Mouse (Mus musculus) heart, embryonic 14.5 days (tissue): ENCODE results near the gene Ptpn5. TPM values are rescaled to one million over a fixed set of nuclear protein-coding genes. Genes with fewer than 3 reads are reported as not detected.
A peak's percentile ranks its signal among the peaks of the same experiment; 100 is the strongest.

Experiments
- ATAC-seq: fragments of 200-750 bp; cut with Nextera tagmentation; 2 replicates; pipeline ENCODE4 v1.8.0; 2017; ENCODE audit warnings: low read depth, moderate TSS enrichment; ENCODE audit not compliant: insufficient number of reproducible peaks, insufficient read depth, low FRiP score
- H3K27ac ChIP-seq, 2 experiments: fragments of 200-500 bp in 1 of 2; fragments of 300-500 bp in 1 of 2; sonication (generic) in 1 of 2; replicated peaks in 1 of 2; 2 replicates each; pipeline ENCODE4 v1.5.1; 2012 to 2014; ENCODE audit warnings: low read depth in 2 of 2, low read length in 2 of 2, control low read depth in 1 of 2, mild to moderate bottlenecking in 1 of 2, mixed read lengths in 1 of 2; ENCODE audit not compliant: control insufficient read depth in 1 of 2, insufficient read depth in 1 of 2
- H3K27me3 ChIP-seq: fragments of 300-500 bp; sonication (generic); 2 replicates; pipeline ENCODE4 v1.6.1; 2014; ENCODE audit warnings: mild to moderate bottlenecking, low read length, control low read depth; ENCODE audit not compliant: control insufficient read depth, insufficient read depth
- H3K36me3 ChIP-seq: fragments of 300-500 bp; sonication (generic); 2 replicates; pipeline ENCODE4 v1.6.1; 2014; ENCODE audit warnings: mild to moderate bottlenecking, control low read depth, low read length, mixed read lengths; ENCODE audit not compliant: control insufficient read depth, insufficient read depth
- H3K4me1 ChIP-seq, 2 experiments: fragments of 200-500 bp in 1 of 2; fragments of 300-500 bp in 1 of 2; sonication (generic) in 1 of 2; 2 replicates each; pipeline ENCODE4 v1.6.1; 2012 to 2014; ENCODE audit warnings: low read length in 2 of 2, control low read depth in 1 of 2, mixed read lengths in 1 of 2; ENCODE audit not compliant: control insufficient read depth in 2 of 2, insufficient read depth in 2 of 2
- H3K4me2 ChIP-seq: fragments of 300-500 bp; sonication (generic); 2 replicates; pipeline ENCODE4 v1.6.1; 2014; ENCODE audit warnings: mild to moderate bottlenecking, low read length
- H3K4me3 ChIP-seq, 2 experiments: fragments of 200-500 bp in 1 of 2; fragments of 300-500 bp in 1 of 2; sonication (generic) in 1 of 2; 2 replicates each; pipeline ENCODE4 v1.5.1; 2012 to 2014; ENCODE audit warnings: low read length in 2 of 2, mild to moderate bottlenecking in 2 of 2, control low read depth in 1 of 2, low read depth in 1 of 2, moderate library complexity in 1 of 2; ENCODE audit not compliant: control insufficient read depth in 1 of 2, insufficient read depth in 1 of 2
- H3K9ac ChIP-seq: fragments of 300-500 bp; sonication (generic); 2 replicates; pipeline ENCODE4 v1.6.1; 2014; ENCODE audit warnings: mild to moderate bottlenecking, low read length
- H3K9me3 ChIP-seq: fragments of 300-500 bp; sonication (generic); 2 replicates; pipeline ENCODE4 v1.6.1; 2016; ENCODE audit warnings: low read length, control low read depth; ENCODE audit not compliant: control insufficient read depth
- WGBS: fragments of 180-500 bp; shearing (Covaris S2); extraction: QIAGEN DNeasy Blood & Tissue Kit; methylation state at CpG from one replicate; pipeline ENCODE4 v1.1.7; 2014; 5-methylcytosine and 5-hydroxymethylcytosine counted together
- polyA plus RNA-seq: library from polyadenylated mRNA; unstranded; fragments of >200 nt; fragmentation: Nextera tagmentation; extraction: Ambion mirVana; gene quantifications from 2 replicates; pipeline ENCODE4 v1.2.1, GENCODE M21; 2014

Ptpn5 gene
- polyA plus RNA-seq: 0.09 TPM in 2 replicates

DNA sequence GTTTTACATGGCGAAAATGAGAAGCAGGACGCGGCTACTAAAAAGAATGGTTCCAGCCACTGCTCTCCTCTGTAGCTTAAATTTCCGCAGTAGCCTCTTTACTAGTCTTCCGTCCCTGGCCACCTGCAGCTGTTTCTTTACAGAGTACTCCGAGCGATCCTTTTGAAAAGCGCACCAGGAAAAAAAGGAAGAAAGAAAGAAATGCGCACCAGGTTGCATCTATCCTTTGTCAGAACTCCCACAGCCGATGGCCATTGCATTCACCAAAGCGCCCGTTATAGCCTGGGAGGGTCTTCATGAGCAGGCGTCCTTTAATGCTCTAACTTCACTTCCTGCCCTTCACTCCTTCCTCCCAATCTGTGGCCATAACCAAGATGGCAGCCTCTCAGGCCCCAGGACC, at the start of gene Ptpn5:
Ptpn5 (minus strand) TSS at position 354 of the 400 bp plus-strand sequence.
- Histone ChIP-seq H3K9me3 (no peaks in the 10 kb centered on the region), H3K4me1 (peaks cover 2 to 6% of the 10 kb centered on the region in 2 experiments; a peak in 2 of 4 replicates), H3K27me3 (peaks cover 59% of the 10 kb centered on the region), H3K36me3 (no peaks in the 10 kb centered on the region), H3K4me3 (peak within 1 kb of the TSS; percentile 60 to 64), H3K27ac (no peak within 1 kb of the TSS), H3K9ac (peak within 1 kb of the TSS; percentile 52), H3K4me2 (peak within 1 kb of the TSS; percentile 99)
- ATAC-seq: no peak
- 13% methylated on average over 13 of the region's 13 CpGs for WGBS

GRCm38 (mm10) chr7:47170814-47171213, 37.3 kb upstream of the Ptpn5 start:
- no peak for ATAC-seq
- Histone ChIP-seq H3K9me3 (no peaks in the 10 kb centered on the region), H3K27ac (no peak overlapping the region), H3K9ac (no peak overlapping the region), H3K36me3 (no peaks in the 10 kb centered on the region), H3K4me2 (no peak overlapping the region), H3K27me3 (no peaks in the 10 kb centered on the region), H3K4me1 (no peaks in the 10 kb centered on the region), H3K4me3 (no peak overlapping the region)
- WGBS: 54% methylated on average over 5 of the region's 5 CpGs

- Histone ChIP-seq H3K27ac (no peak overlapping the region), H3K9ac (no peak overlapping the region), H3K36me3 (no peaks in the 10 kb centered on the region), H3K4me3 (no peak overlapping the region), H3K4me2 (no peak overlapping the region), H3K27me3 (peaks cover 3% of the 10 kb centered on the region; the same call in 1 of the 2 replicates), H3K4me1 (no peaks in the 10 kb centered on the region), H3K9me3 (no peaks in the 10 kb centered on the region)
- 73% methylated on average over 4 of the region's 4 CpGs for WGBS
- ATAC-seq: no peak
Measured at GRCm38 (mm10) chr7:47165028-47165427, 31.5 kb upstream of the Ptpn5 start.

- no peak overlapping the region for H3K4me2 ChIP-seq
- H3K27ac ChIP-seq: no peak overlapping the region
- peaks cover 3% of the 10 kb centered on the region; the same call in 1 of the 2 replicates for H3K27me3 ChIP-seq
- no peaks in the 10 kb centered on the region for H3K36me3 ChIP-seq
- no peaks in the 10 kb centered on the region for H3K9me3 ChIP-seq
- no peak overlapping the region for H3K9ac ChIP-seq
- no peak overlapping the region for H3K4me3 ChIP-seq
- WGBS: 83% methylated on average over 4 of the region's 4 CpGs
- H3K4me1 ChIP-seq: no peaks in the 10 kb centered on the region
- no peak for ATAC-seq
Measured at GRCm38 (mm10) chr7:47163203-47163602, 29.7 kb upstream of the Ptpn5 start.

DNA sequence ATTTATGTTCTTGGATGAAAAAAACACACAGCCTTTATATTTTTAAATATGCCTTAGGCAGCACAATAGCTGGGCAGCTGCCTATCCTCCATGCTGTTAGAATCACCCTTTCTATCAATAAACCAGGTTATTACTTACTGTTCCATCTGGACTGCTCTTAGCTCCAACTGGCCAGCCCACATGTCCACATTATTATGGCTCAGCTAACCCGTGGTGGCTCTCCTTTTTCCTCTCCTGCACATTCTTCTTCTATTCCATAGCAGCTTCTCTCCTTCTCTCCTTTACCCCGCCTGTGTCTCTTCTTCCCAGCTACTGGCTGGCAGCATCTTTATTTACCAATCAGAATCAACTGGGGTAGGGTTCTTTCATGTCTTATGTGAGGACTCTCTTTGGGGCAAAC, 25.0 kb upstream of the Ptpn5 start:
- peaks cover 4% of the 10 kb centered on the region; the same call in 1 of the 2 replicates for H3K9me3 ChIP-seq
- H3K27me3 ChIP-seq: no peaks in the 10 kb centered on the region
- WGBS: 64% methylated on average over 2 of the region's 2 CpGs
- no peak for ATAC-seq
- no peak overlapping the region for H3K27ac ChIP-seq
- no peaks in the 10 kb centered on the region for H3K4me1 ChIP-seq
- no peak overlapping the region for H3K4me2 ChIP-seq
- no peak overlapping the region for H3K9ac ChIP-seq
- H3K4me3 ChIP-seq: no peak overlapping the region
- no peaks in the 10 kb centered on the region for H3K36me3 ChIP-seq

- H3K36me3 ChIP-seq: no peaks in the 10 kb centered on the region
- ATAC-seq: no peak
- H3K27me3 ChIP-seq: no peaks in the 10 kb centered on the region
- no peak overlapping the region for H3K4me3 ChIP-seq
- no peaks in the 10 kb centered on the region for H3K4me1 ChIP-seq
- 79% methylated on average over 9 of the region's 9 CpGs for WGBS
- no peak overlapping the region for H3K4me2 ChIP-seq
- peaks cover 4% of the 10 kb centered on the region; the same call in 1 of the 2 replicates for H3K9me3 ChIP-seq
- H3K27ac ChIP-seq: no peak overlapping the region
- H3K9ac ChIP-seq: no peak overlapping the region
Measured at GRCm38 (mm10) chr7:47157743-47158142, 24.3 kb upstream of the Ptpn5 start.

DNA sequence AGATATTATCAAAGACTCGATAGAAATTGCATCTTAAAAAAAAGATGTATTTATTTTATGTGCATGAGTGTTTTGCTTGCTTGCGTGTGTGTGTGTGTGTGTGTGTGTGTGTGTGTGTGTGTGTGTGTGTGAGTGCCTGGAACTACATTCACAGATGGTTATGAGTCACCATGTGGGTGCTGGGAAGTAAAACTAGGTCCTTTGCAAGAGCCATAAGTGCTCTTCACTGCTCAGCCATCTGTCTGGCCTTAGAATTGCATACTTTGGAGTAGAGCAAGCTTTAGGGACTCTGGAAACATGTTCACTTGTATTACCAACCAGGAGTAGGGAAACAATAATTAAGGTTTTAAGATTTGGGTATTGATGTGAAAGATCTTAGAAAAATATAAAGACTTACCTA, 22.4 kb upstream of the Ptpn5 start:
- no peak overlapping the region for H3K4me2 ChIP-seq
- H3K9me3 ChIP-seq: peaks cover 4% of the 10 kb centered on the region; the same call in 1 of the 2 replicates
- H3K27ac ChIP-seq: no peak overlapping the region
- H3K36me3 ChIP-seq: no peaks in the 10 kb centered on the region
- H3K4me1 ChIP-seq: no peaks in the 10 kb centered on the region
- no peak overlapping the region for H3K9ac ChIP-seq
- H3K27me3 ChIP-seq: no peaks in the 10 kb centered on the region
- WGBS: 93% methylated on average over 2 of the region's 2 CpGs
- ATAC-seq: no peak
- no peak overlapping the region for H3K4me3 ChIP-seq

- Histone ChIP-seq H3K9me3 (peaks cover 4% of the 10 kb centered on the region; the same call in 1 of the 2 replicates), H3K36me3 (no peaks in the 10 kb centered on the region), H3K27me3 (no peaks in the 10 kb centered on the region), H3K4me1 (no peaks in the 10 kb centered on the region), H3K27ac (no peak overlapping the region), H3K4me3 (no peak overlapping the region), H3K9ac (no peak overlapping the region), H3K4me2 (no peak overlapping the region)
- 81% methylated on average over 4 of the region's 4 CpGs for WGBS
- ATAC-seq: no peak
Measured at GRCm38 (mm10) chr7:47155396-47155795, 21.9 kb upstream of the Ptpn5 start.
